Comparison of ENCODE assay signal across 8 mouse cellular contexts in the genomic region with DNA sequence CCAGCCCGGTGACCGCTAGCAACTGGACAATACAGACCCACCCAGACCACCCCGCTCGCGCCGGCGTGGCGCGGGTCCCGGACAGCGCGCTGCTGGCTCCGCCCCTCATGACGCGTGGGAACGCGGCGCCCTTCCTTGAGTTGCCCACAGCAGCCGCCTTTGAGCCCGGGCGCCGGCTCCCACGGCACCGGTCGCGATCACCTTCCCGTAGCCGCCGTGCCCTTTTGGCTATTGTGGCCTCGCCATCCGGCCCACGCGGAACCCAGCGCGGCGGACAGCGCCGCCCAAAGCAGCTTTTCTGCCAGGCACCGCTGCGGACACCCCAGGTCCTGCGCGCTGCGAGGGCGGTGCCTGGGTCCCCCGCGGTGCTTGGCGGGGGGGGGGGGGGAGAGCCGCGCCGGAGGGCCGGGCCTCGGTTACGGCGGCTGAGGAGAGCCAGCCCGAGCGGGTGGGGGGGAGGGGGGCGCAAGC. TPM values are rescaled to one million over a fixed set of nuclear protein-coding genes. Genes with fewer than 3 reads are reported as not detected.
DNase-seq lines count a peak whose midpoint lies in the region; ATAC-seq and TF ChIP-seq lines count a peak whose summit lies in the region.

Gene Eif4enif1 (plus strand): TSS at position 162 of the 471 bp plus-strand sequence.

- H3ac ChIP-seq in C2C12 (ENCODE audit: control insufficient read depth, insufficient read length, low read depth): peak within 1 kb of the TSS; percentile 91

- peak; percentile 54; the same call in 1 of the 2 replicates for ATAC-seq in erythroid progenitor cell, adult 5-6 weeks (replicated peaks; ENCODE audit: low FRiP score, poor library complexity, severe bottlenecking)
- peak; percentile 55 for ATAC-seq in heart, embryonic 13.5 days (ENCODE audit: extremely low read depth, insufficient number of reproducible peaks, low FRiP score, low TSS enrichment)
- ATAC-seq in liver, embryonic 12.5 days: peak; percentile 83
- peak; percentile 69 for ATAC-seq in stomach, embryonic 15.5 days (ENCODE audit: insufficient read depth, low FRiP score, low read depth)

- H3K9me3 ChIP-seq in heart, embryonic 13.5 days: no peaks in the 10 kb centered on the region
- H3K9me3 ChIP-seq in liver, embryonic 12.5 days (replicated peaks): no peaks in the 10 kb centered on the region
- no peaks in the 10 kb centered on the region for H3K9me3 ChIP-seq in stomach, embryonic 15.5 days

- peaks cover 29% of the 10 kb centered on the region for H3K36me3 ChIP-seq in C2C12 (ENCODE audit: control insufficient read depth, insufficient read depth)
- H3K36me3 ChIP-seq in heart, embryonic 13.5 days: peaks cover 28% of the 10 kb centered on the region
- peaks cover 28% of the 10 kb centered on the region for H3K36me3 ChIP-seq in liver, embryonic 12.5 days
- peaks cover 16% of the 10 kb centered on the region; the same call in 1 of the 2 replicates for H3K36me3 ChIP-seq in stomach, embryonic 15.5 days

- peak; percentile 66 for DNase-seq in brain, embryonic 18.5 days (ENCODE audit: low read depth, low spot score)
- DNase-seq in kidney, postnatal 10 days: peak; percentile 94
- DNase-seq in natural killer cell, adult 2 months (ENCODE audit: low spot score in 2 of 2): peak; percentile 93 to 94

- H3K27me3 ChIP-seq in C2C12 (ENCODE audit: control insufficient read depth, insufficient read depth, insufficient read length): no peaks in the 10 kb centered on the region
- H3K27me3 ChIP-seq in heart, embryonic 13.5 days (replicated peaks): no peaks in the 10 kb centered on the region
- H3K27me3 ChIP-seq in liver, embryonic 12.5 days (replicated peaks): no peaks in the 10 kb centered on the region
- H3K27me3 ChIP-seq in stomach, embryonic 15.5 days (replicated peaks): no peaks in the 10 kb centered on the region

- H3K27ac ChIP-seq in heart, embryonic 13.5 days (replicated peaks): peak within 1 kb of the TSS; percentile 45
- peak within 1 kb of the TSS; percentile 55 for H3K27ac ChIP-seq in liver, embryonic 12.5 days
- peak within 1 kb of the TSS; percentile 33 for H3K27ac ChIP-seq in stomach, embryonic 15.5 days

- H3K4me1 ChIP-seq in heart, embryonic 13.5 days: peaks cover 17% of the 10 kb centered on the region
- H3K4me1 ChIP-seq in liver, embryonic 12.5 days: peaks cover 17% of the 10 kb centered on the region
- H3K4me1 ChIP-seq in stomach, embryonic 15.5 days: no peaks in the 10 kb centered on the region

- TF ChIP-seq CTCF in C2C12 (IDR thresholded peaks at IDR 0.05; ENCODE audit: control insufficient read depth, insufficient read depth, insufficient read length): no peak

- H3K4me3 ChIP-seq in C2C12 (ENCODE audit: insufficient read depth, poor library complexity, severe bottlenecking): peak within 1 kb of the TSS; percentile 44
- H3K4me3 ChIP-seq in heart, embryonic 13.5 days: peak within 1 kb of the TSS; percentile 50
- peak within 1 kb of the TSS; percentile 58 for H3K4me3 ChIP-seq in liver, embryonic 12.5 days
- peak within 1 kb of the TSS; percentile 42 for H3K4me3 ChIP-seq in stomach, embryonic 15.5 days (replicated peaks)

- WGBS in heart, embryonic 13.5 days: under 1% methylated on average over 42 of the region's 57 CpGs
- WGBS in liver, embryonic 12.5 days (ENCODE audit: insufficient replicate concordance): 0% methylated on average over 41 of the region's 57 CpGs
- under 1% methylated on average over 43 of the region's 57 CpGs for WGBS in stomach, embryonic 15.5 days

- H3K9ac ChIP-seq in heart, embryonic 13.5 days: peak within 1 kb of the TSS; percentile 75
- peak within 1 kb of the TSS; percentile 74 for H3K9ac ChIP-seq in liver, embryonic 12.5 days
- H3K9ac ChIP-seq in stomach, embryonic 15.5 days: peak within 1 kb of the TSS; percentile 10; the same call in 1 of the 2 replicates

- H3K4me2 ChIP-seq in heart, embryonic 13.5 days: peak within 1 kb of the TSS; percentile 53
- H3K4me2 ChIP-seq in liver, embryonic 12.5 days: peak within 1 kb of the TSS; percentile 55
- peak within 1 kb of the TSS; percentile 26 for H3K4me2 ChIP-seq in stomach, embryonic 15.5 days

- peaks cover 41% of the 10 kb centered on the region for H3K79me3 ChIP-seq in C2C12 (ENCODE audit: low read depth)

- peaks cover 45% of the 10 kb centered on the region for H3K79me2 ChIP-seq in C2C12 (ENCODE audit: control insufficient read depth, insufficient read depth)

TF ChIP-seq in C2C12, 6 proteins besides CTCF, POLR2A, EP300 and RAD21:
- TF ChIP-seq MYOD1 (IDR thresholded peaks at IDR 0.05; ENCODE audit: control insufficient read depth, insufficient read length, low read depth): no peak
- no peak for TF ChIP-seq CEBPB (IDR thresholded peaks at IDR 0.05; ENCODE audit: low read depth)
- no peak for TF ChIP-seq MAX (IDR thresholded peaks at IDR 0.05)
- TF ChIP-seq USF1 (IDR thresholded peaks at IDR 0.05; ENCODE audit: low read depth): no peak
- no peak for TF ChIP-seq MYOG (IDR thresholded peaks at IDR 0.05; ENCODE audit: control insufficient read depth, extremely low read depth, insufficient read length)
- no peak for TF ChIP-seq FOSL1 (IDR thresholded peaks at IDR 0.05; ENCODE audit: insufficient read depth, low read length, poor library complexity, severe bottlenecking)

RNA-seq across cellular contexts. Expression of gene Eif4enif1, which starts in this region (rescaled TPM):
- 28.9 TPM for polyA plus RNA-seq in C2C12 (2012; fragmentation: generic; extraction: Trizol)
- 111 and 147 TPM in 2 replicates for total RNA-seq in erythroid progenitor cell, adult 5-6 weeks (2015; ENCODE audit: low replicate concordance)
- 127 and 128 TPM in 2 replicates for total RNA-seq in erythroid progenitor cell, adult 5-6 weeks (2017; ENCODE audit: low replicate concordance)
- 28.0 and 32.3 TPM in 2 replicates for polyA plus RNA-seq in heart, embryonic 13.5 days (2015; fragmentation: Nextera tagmentation; extraction: Ambion mirVana)
- polyA plus RNA-seq in liver, embryonic 12.5 days (2016; fragmentation: Nextera tagmentation; extraction: Ambion mirVana): 38.8 and 44.4 TPM in 2 replicates
- polyA plus RNA-seq in stomach, embryonic 15.5 days (2015; fragmentation: Nextera tagmentation; extraction: Ambion mirVana): 44.9 and 55.7 TPM in 2 replicates

Comparison
In these comparisons a context has a peak if more than half of its experiments do, and no peak if none do; other contexts are left out.
1. Peak in every context shown above with its lines: DNase-seq, ATAC-seq, H3K4me3 ChIP-seq and H3K27ac ChIP-seq.
2. H3K9ac ChIP-seq: peak in every context shown above with its lines; median percentile 75 in heart, embryonic 13.5 days; 74 in liver, embryonic 12.5 days; 10 in stomach, embryonic 15.5 days.